Mouse (Mus musculus) right cerebral cortex, postnatal 10 days (tissue): ENCODE measurements around the gene Tesc.

Experiments used
- DNase-seq, 2 experiments: peaks; one replicate each; pipeline ENCODE4 v3.0.0; 2021; ENCODE audit warnings: low spot score in 2 of 2

Tesc gene

GRCm38 (mm10) chr5:118015669-118016068, 11.9 kb upstream of the Tesc start:
- DNase-seq, result no peak

- DNase-seq, result no peak
Observed at GRCm38 (mm10) chr5:118017527-118017926, 10.0 kb upstream of the Tesc start.

GRCm38 (mm10) chr5:118019905-118020304, 7.6 kb upstream of the Tesc start:
- no peak for DNase-seq

- DNase-seq, result no peak
Observed at GRCm38 (mm10) chr5:118023053-118023452, 4.5 kb upstream of the Tesc start.

GRCm38 (mm10) chr5:118025880-118026279, 1.7 kb upstream of the Tesc start:
- no peak for DNase-seq

- no peak for DNase-seq
Observed at GRCm38 (mm10) chr5:118026343-118026742, 1.2 kb upstream of the Tesc start.

- DNase-seq, result no peak
Observed at GRCm38 (mm10) chr5:118027101-118027697, 344 bp upstream of the Tesc start.

- DNase-seq, result no peak
Observed at GRCm38 (mm10) chr5:118028191-118029034, 870 bp downstream of the Tesc start.

- no peak for DNase-seq
Observed at GRCm38 (mm10) chr5:118029035-118029408, 1.5 kb downstream of the Tesc start.

- DNase-seq, result peak; percentile 74 to 81
Observed at GRCm38 (mm10) chr5:118029420-118029819, 1.9 kb downstream of the Tesc start.

- no peak for DNase-seq
Observed at GRCm38 (mm10) chr5:118030022-118030675, 2.6 kb downstream of the Tesc start.

GRCm38 (mm10) chr5:118031059-118031458, 3.5 kb downstream of the Tesc start:
- DNase-seq, result no peak

GRCm38 (mm10) chr5:118031508-118031907, 4.0 kb downstream of the Tesc start:
- DNase-seq, result no peak

GRCm38 (mm10) chr5:118033328-118033727, 5.8 kb downstream of the Tesc start:
- no peak for DNase-seq

GRCm38 (mm10) chr5:118033740-118034139, 6.2 kb downstream of the Tesc start:
- no peak for DNase-seq

GRCm38 (mm10) chr5:118034632-118035031, 7.1 kb downstream of the Tesc start:
- DNase-seq, result no peak

GRCm38 (mm10) chr5:118035786-118036185, 8.2 kb downstream of the Tesc start:
- no peak for DNase-seq

- no peak for DNase-seq
Observed at GRCm38 (mm10) chr5:118036888-118037797, 9.6 kb downstream of the Tesc start.

- DNase-seq, result no peak
Observed at GRCm38 (mm10) chr5:118037798-118038484, 10.4 kb downstream of the Tesc start.

GRCm38 (mm10) chr5:118039241-118039668, 11.7 kb downstream of the Tesc start:
- DNase-seq, result no peak

- DNase-seq, result peak in 1 of 2 experiments; percentile 48
Observed at GRCm38 (mm10) chr5:118042599-118042998, 15.1 kb downstream of the Tesc start.
